Mouse (Mus musculus) ovary, adult 18-20 months (tissue): ENCODE measurements around the gene Sh2b1.
"Not testable (repeated sequence)": the region's sequence is repeated elsewhere in the genome, so short reads cannot be mapped to it uniquely, and the experiment has no call there.

Source experiments
- DNase-seq: peaks from one replicate; pipeline ENCODE4 v3.0.0; 2022; ENCODE audit warnings: low spot score, mixed read lengths

Sh2b1 gene

DNA sequence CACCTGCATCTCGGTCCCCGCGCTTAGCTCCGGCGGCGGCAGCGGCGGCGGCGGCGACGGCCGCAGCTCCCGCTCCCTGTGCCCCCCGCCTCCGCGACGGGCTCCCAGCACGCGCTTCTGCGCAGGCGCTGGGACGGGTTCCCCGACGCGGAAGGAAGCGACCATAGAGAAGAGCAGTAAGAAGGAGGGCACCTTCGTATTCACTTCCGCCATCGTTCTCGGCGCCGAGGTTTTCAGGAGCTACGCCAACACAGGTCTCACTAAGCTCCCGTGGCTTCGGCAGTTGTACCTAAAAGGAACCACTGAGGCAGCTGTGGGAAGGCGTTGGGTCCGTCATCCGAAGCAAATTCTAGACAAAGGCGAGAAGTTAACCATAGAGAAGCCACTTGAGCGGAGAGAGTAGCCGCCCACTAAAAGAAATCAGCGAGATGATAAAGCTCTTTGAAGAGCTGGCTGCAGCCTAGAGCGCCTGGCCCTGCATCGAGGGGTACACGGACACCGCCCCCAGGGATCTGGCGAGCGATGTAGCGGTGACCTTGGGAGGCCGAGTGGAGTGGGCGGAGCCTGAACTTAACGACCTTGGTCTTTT, at the start of gene Sh2b1:
TSS of gene Sh2b1 (minus strand) at position 432 of the 589 bp plus-strand sequence.
- DNase-seq, result peak; percentile 83

DNA sequence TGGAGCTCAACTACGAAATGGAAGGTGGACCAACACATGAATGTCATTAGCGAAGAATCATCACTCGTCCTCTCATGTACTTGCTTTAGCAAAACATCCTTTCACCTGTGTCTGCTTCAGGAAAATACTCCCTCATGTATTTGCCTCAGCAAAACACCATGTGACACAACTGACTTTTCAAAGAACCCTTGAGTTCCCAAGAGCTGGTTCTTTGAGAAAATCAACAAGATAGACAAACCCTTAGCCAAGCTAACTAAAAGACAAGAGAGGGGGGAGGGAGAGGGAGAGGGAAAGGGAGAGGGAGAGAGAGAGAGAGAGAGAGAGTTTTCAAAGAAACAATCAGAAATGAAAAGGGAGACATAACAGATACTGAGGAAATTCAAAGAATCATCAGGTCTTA, 48.1 kb upstream of the Sh2b1 start:
- DNase-seq, result no peak

DNA sequence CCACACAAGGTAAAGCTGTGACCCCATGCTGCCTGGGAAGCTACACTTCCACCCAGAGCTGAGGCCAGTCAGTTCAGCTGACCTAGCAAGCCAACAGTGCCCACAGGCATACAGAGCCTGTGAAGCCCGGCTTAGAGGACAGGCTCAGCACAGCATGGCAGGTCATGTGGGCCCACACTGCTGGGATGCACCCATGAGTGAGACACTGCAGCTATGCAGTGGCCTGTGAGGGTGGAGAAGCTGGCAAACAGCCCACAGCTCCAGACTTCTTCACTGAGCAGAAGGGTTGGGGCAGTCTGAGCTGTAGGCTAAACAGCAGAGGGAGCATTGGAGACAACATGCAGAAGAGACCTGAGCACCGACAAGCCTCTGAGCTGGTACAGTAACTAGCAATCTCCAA, 44.3 kb upstream of the Sh2b1 start:
- no peak for DNase-seq

- no peak for DNase-seq
Observed at GRCm38 (mm10) chr7:126518261-126518941, 43.2 kb upstream of the Sh2b1 start.

DNA sequence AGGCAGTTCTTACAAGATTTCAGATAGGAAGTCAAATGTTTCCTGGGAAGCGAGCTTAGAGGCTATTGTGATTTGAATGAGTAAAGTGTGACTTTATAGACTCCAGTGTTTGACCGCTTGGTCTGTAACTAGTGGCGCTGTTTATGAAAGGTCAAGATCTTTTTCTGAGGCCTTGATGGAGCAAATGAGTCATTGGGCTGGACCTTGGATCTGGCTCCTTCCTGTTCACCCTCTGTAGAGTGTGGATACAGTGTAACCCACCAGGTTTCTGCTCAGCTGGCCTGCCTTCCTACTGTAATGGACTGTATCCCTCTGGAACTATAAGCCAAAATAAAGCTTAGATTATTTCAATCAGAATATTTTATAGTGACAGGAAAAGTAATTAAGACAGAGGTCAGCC, 36.1 kb upstream of the Sh2b1 start:
- no peak for DNase-seq

- no peak for DNase-seq
Observed at GRCm38 (mm10) chr7:126507126-126507778, 32.0 kb upstream of the Sh2b1 start.

DNA sequence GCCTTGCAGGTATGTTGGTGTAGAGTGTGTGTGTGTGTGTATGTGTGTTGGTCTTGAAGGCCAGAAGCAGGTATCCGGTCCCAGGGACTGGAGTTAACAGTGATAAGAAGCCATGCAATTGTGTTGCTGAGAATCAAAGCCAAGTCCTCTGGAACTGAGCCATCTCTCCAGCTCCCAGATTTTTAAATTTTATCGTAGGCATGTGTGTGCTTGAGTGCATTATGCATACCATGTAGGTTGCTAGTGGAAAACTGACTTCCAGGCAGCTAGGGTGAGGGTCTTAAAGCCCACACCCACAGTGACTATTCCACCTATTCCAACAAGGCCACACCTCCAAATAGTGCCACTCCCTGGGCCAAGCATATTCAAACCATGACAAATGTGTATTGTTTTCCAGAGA, 29.7 kb upstream of the Sh2b1 start:
- no peak for DNase-seq

GRCm38 (mm10) chr7:126503273-126503878, 28.2 kb upstream of the Sh2b1 start, which contains the start of gene Atxn2l:
Gene Atxn2l (minus strand): TSS chr7:126503437.
- DNase-seq, result peak; percentile 97

- no peak for DNase-seq
Observed at GRCm38 (mm10) chr7:126502751-126503150, 27.5 kb upstream of the Sh2b1 start.

DNA sequence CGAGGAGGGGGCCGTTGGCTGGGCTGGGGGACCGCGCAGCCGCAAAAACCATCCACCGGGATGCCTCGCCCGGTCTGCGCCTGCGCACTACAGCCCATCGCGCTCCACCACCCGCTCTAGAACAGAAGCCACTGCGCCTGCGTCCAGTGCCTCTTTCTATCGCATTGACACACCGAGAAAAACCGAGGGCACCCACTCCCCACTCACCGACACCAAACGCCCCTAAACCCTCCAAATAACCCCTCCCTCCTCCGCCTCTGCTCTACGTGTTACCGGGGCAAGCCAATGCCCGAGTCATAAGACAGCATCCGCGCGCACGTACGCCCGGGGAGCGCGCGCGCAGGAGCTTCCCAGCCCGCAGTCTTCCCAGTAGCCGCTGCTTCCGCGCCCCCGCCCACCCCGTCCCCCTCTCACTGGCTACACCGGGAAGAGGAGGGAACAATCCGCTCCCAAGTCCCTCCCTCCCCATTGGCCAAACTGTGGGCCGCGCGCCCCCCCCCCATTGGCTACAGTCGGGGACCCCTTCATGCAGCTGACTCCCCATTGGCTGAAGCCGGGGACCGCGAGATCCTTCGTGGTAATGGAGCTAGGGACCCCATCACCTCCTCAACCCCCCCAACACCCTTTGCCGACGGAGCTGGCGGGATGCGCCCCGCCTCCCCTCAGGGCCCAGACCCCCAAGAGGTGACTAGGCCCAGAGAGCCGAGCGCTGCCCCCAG, 27.0 kb upstream of the Sh2b1 start:
- DNase-seq, result peak; percentile 91

DNA sequence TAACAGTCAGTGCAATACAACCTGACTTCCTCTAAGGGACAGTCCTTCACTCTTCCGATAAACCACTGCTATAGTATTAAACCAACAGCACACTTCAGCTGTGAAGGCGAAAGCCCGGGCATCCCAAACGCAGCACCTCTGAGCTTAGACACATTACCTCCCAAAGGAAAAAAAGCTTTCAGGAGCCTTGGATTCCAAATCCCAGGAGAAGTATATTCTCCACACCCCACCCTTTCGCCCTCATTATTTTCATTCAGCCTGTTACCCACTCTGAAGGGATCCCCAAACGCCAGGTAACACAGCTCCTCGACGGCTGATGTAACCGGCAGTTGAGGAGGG, 26.4 kb upstream of the Sh2b1 start:
- DNase-seq, result no peak

DNA sequence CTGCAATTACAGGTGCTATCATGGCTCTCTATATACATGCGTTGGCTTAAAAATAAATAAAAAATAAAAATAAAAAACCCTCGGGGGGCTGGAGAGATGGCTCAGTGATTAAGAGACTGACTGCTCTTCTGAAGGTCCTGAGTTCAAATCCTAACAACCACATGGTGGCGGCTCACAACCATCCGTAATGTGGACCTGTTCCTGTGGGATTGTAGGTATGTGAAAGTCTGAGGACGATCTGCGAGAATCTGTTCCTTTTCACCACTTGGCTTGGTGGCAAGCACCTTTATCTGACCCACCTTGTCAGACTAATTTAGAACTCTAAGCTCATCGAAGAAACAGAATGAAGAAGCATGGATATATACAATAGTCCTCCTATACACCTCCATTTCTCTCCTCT, 24.2 kb upstream of the Sh2b1 start:
- DNase-seq, result no peak

- no peak for DNase-seq
Observed at GRCm38 (mm10) chr7:126497966-126498365, 22.7 kb upstream of the Sh2b1 start.

DNA sequence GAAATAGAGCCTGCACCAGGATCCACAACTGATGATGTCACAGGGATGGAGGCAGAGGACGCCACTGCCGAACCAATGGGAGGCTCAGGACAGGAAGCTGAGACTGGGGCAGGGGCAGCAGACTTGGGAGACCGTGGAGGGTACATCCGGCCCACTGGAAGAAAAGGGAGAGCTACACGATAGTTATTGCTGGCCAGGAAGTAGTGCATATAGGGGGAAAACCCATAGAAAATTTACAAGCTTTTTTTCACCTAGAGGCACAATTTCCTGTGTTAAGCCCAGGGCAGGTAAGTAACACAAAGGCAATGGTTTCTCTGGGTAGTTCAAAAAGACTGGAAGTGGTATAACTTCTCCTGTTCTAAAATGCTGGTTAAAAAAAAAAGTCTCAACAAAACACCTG, 21.3 kb upstream of the Sh2b1 start:
- no peak for DNase-seq

DNA sequence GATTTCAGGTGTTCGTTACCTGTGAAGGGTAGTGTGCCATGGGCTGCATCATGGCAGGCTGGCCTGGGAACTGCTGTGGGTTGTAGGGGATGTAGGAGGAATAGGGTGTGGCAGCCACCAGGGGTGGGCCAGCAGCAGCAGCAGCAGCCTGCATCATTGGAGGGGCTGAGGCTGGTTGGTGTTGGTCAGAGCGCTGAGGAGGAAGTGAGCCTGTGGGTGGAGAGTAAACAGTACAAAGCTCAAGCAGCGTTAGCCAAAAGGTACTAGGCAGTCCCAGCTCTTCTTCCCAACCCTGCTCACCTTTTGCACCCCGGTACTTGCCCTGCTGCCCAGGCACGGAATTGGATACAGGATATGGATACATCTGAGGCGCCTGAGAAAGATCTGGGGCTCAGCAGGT, 18.9 kb upstream of the Sh2b1 start:
- DNase-seq, result no peak

GRCm38 (mm10) chr7:126491973-126492372, 16.7 kb upstream of the Sh2b1 start:
- no peak for DNase-seq

DNA sequence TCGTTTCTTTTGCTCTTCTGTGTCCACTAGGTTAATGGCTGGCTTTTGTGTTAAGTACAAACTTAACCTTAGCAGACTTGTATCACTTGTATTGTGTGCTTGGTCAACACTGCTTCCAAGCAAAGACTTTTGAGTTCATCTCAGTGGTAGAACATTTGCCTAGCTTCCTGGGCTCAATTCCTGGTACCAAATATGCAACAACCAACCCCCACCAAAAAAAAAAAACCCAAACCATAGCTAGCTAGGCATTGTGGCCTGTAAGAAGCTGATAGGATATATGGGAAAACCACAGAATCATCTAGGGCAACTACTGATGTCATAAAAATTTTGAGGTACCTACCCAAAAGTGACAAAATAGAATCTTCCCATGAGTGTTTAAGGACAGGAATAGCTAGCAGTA, 15.8 kb upstream of the Sh2b1 start:
- DNase-seq, result no peak

DNA sequence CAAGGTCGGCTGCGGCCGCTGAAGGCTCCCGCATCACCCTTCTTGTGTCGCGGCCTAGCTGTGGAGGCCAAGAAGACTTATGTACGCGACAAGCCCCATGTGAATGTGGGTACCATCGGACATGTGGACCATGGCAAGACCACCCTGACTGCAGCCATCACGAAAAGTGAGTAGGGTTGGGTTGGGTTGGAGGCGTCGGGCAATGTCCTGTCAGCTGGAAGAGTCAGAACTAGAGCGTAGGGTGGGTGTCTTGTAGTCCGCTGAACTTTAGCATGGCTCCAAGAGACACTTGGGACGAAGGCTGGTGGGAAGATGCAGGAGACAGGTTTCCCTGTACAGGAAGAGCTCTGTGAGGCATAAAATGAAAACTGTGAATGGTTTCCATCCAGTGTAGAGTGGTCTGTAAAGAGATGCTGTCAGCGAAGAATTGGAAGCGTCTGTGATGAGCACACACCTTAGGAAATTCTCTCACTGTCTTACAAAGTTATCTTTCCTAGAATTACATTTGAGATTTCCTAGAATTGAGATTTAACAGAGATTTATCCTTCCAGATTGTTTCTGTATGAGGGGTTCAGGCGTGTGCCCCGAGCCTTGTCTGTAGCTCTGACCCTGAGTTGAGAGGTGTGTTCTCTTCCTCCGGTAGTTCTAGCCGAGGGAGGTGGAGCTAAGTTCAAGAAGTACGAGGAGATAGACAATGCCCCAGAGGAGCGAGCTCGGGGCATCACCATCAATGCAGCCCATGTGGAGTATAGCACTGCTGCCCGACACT, 12.6 kb upstream of the Sh2b1 start:
- not testable (repeated sequence) for DNase-seq

DNA sequence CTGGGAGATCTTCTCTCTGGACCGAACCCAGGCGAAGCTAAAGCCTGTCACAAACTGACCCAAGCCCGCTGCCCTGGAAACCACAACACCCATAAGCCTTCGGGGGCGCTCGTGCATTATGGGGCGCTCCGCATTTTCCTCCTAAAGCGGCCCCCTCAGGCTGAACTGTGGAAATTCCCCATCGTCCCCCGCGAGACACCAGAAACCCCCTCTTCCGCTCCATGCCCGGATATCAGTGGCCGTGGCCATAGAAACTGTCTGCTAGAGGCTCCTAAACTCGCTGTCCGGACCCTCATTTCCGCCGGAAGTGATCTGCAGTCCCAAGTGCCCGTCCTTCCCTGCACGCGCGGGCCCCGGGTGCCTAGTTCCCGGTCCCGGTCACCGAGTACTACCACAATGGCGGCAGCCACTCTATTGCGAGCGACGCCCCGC, 11.8 kb upstream of the Sh2b1 start, which contains the start of gene Tufm:
TSS of gene Tufm (plus strand) at position 310 of the 432 bp plus-strand sequence.
- DNase-seq, result peak; percentile 96

DNA sequence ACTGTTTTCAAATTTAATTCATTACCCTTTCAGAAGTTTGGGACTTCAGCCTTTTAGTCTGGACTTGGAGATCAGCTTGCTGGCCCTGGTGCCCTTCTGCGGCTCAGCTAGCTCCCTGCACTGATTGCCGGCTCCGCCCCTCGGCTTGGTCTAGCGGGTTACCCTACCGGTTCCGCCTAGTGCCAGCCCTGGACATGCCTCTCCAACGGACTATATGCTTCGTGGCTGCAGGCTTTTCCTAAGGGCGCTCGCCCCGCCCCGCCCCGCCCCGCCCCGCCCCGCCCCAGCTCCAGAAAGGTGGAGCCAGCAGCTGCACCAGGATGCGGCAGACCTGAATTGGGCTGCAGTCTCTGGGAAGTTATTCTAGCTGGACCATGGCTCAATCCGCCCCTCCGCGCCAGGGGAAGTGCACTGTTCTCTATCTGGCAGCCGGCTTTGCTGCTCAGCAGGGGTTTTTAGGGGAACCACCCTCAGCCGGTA, 7.2 kb upstream of the Sh2b1 start:
- peak; percentile 92 for DNase-seq

GRCm38 (mm10) chr7:126481699-126482098, 6.5 kb upstream of the Sh2b1 start:
- no peak for DNase-seq
